Mouse (Mus musculus) liver, embryonic 11.5 days (tissue): Measurements from ENCODE around the gene Tmcc2. TPM values are rescaled to one million over a fixed set of nuclear protein-coding genes. Genes with fewer than 3 reads are reported as not detected.
A peak's percentile ranks its signal among the peaks of the same experiment; 100 is the strongest.

Experiments
- ATAC-seq: fragments of 200-750 bp; cut with Nextera tagmentation; replicated peaks from 2 replicates; pipeline ENCODE4 v1.8.0; 2017; ENCODE audit warnings: moderate number of reproducible peaks, mild to moderate bottlenecking, moderate TSS enrichment, moderate library complexity; ENCODE audit not compliant: low FRiP score
- DNase-seq: peaks from one replicate; pipeline ENCODE4 v3.0.0-alpha.2; 2017; ENCODE audit warnings: low spot score
- H3K27ac ChIP-seq: fragments of 300-500 bp; sonication (generic); 2 replicates; pipeline ENCODE4 v1.5.1; 2014; ENCODE audit warnings: mild to moderate bottlenecking, low read depth, low read length, control low read depth
- H3K27me3 ChIP-seq: fragments of 300-500 bp; sonication (generic); replicated peaks from 2 replicates; pipeline ENCODE4 v1.6.1; 2014; ENCODE audit warnings: low read length, mixed read lengths; ENCODE audit not compliant: control insufficient read depth, insufficient read depth
- H3K36me3 ChIP-seq: fragments of 300-500 bp; sonication (generic); 2 replicates; pipeline ENCODE4 v1.6.1; 2014; ENCODE audit warnings: mild to moderate bottlenecking, low read length, moderate library complexity, mixed read lengths; ENCODE audit not compliant: control insufficient read depth, insufficient read depth
- H3K4me1 ChIP-seq: fragments of 300-500 bp; sonication (generic); replicated peaks from 2 replicates; pipeline ENCODE4 v1.6.1; 2014; ENCODE audit warnings: low read length, mixed read lengths; ENCODE audit not compliant: control insufficient read depth, insufficient read depth
- H3K4me2 ChIP-seq: fragments of 300-500 bp; sonication (generic); 2 replicates; pipeline ENCODE4 v1.6.1; 2014; ENCODE audit warnings: mild to moderate bottlenecking, control low read depth, moderate library complexity
- H3K4me3 ChIP-seq: fragments of 300-500 bp; sonication (generic); 2 replicates; pipeline ENCODE4 v1.5.1; 2014; ENCODE audit warnings: low read depth, low read length, control low read depth
- H3K9ac ChIP-seq: fragments of 300-500 bp; sonication (generic); 2 replicates; pipeline ENCODE4 v1.6.1; 2014; ENCODE audit warnings: low read depth, low read length, control low read depth
- H3K9me3 ChIP-seq: fragments of 300-500 bp; sonication (generic); 2 replicates; pipeline ENCODE4 v1.6.1; 2016; ENCODE audit warnings: low read length, inconsistent platforms, mixed read lengths; ENCODE audit not compliant: control insufficient read depth
- WGBS: fragments of 180-500 bp; shearing (Covaris S2); extraction: QIAGEN DNeasy Blood & Tissue Kit; methylation state at CpG from one replicate; pipeline ENCODE4 v1.1.7; 2014; 5-methylcytosine and 5-hydroxymethylcytosine counted together
- polyA plus RNA-seq: library from polyadenylated mRNA; unstranded; fragments of >200 nt; fragmentation: Nextera tagmentation; extraction: Ambion mirVana; gene quantifications from 2 replicates; pipeline ENCODE4 v1.2.1, GENCODE M21; 2014

Tmcc2 gene
- polyA plus RNA-seq, 1 experiment from 2014 or later, result 24.6 TPM

GRCm38 (mm10) chr1:132336921-132337320 lies 54.2 kb downstream of the Tmcc2 start:
- H3K36me3 ChIP-seq, result no peaks in the 10 kb centered on the region
- peaks cover 36% of the 10 kb centered on the region for H3K4me1 ChIP-seq
- no peak overlapping the region for H3K4me2 ChIP-seq
- no peaks in the 10 kb centered on the region for H3K27me3 ChIP-seq
- ATAC-seq, result no peak
- no peak for DNase-seq
- no peak overlapping the region for H3K4me3 ChIP-seq
- H3K9me3 ChIP-seq, result no peaks in the 10 kb centered on the region
- no peak overlapping the region for H3K9ac ChIP-seq
- no peak overlapping the region for H3K27ac ChIP-seq
- WGBS, result 52% methylated on average over 6 of the region's 6 CpGs

GRCm38 (mm10) chr1:132335378-132335965 lies 55.6 kb downstream of the Tmcc2 start:
- ATAC-seq, result no peak
- no peak for DNase-seq
- Histone ChIP-seq H3K4me3 (no peak overlapping the region), H3K36me3 (no peaks in the 10 kb centered on the region), H3K4me2 (no peak overlapping the region), H3K9ac (no peak overlapping the region), H3K9me3 (no peaks in the 10 kb centered on the region), H3K4me1 (peaks cover 32% of the 10 kb centered on the region), H3K27me3 (no peaks in the 10 kb centered on the region), H3K27ac (peak overlapping the region; percentile 33; the same call in 1 of the 2 replicates)
- 67% methylated on average over 12 of the region's 12 CpGs for WGBS

- Histone ChIP-seq H3K27me3 (no peaks in the 10 kb centered on the region), H3K9ac (peak overlapping the region; percentile 22; the same call in 1 of the 2 replicates), H3K4me3 (no peak overlapping the region), H3K4me1 (peaks cover 36% of the 10 kb centered on the region), H3K9me3 (no peaks in the 10 kb centered on the region), H3K4me2 (peak overlapping the region; percentile 28; the same call in 1 of the 2 replicates), H3K27ac (peak overlapping the region; percentile 86), H3K36me3 (no peaks in the 10 kb centered on the region)
- 19% methylated on average over 6 of the region's 6 CpGs for WGBS
- ATAC-seq (peak; percentile 77), DNase-seq (no peak)
These were observed 56.8 kb downstream of the Tmcc2 start for GRCm38 (mm10) chr1:132334178-132334801.

GRCm38 (mm10) chr1:132333675-132334141 lies 57.4 kb downstream of the Tmcc2 start:
- H3K9me3 ChIP-seq, result no peaks in the 10 kb centered on the region
- H3K4me1 ChIP-seq, result peaks cover 36% of the 10 kb centered on the region
- H3K4me3 ChIP-seq, result no peak overlapping the region
- 27% methylated on average over 4 of the region's 4 CpGs for WGBS
- no peaks in the 10 kb centered on the region for H3K27me3 ChIP-seq
- peak overlapping the region; percentile 86 for H3K27ac ChIP-seq
- peak; percentile 55 for DNase-seq
- peak overlapping the region; percentile 22; the same call in 1 of the 2 replicates for H3K9ac ChIP-seq
- no peaks in the 10 kb centered on the region for H3K36me3 ChIP-seq
- ATAC-seq, result peak; percentile 64
- peak overlapping the region; percentile 28; the same call in 1 of the 2 replicates for H3K4me2 ChIP-seq

- H3K9ac ChIP-seq, result no peak overlapping the region
- H3K4me3 ChIP-seq, result no peak overlapping the region
- H3K27me3 ChIP-seq, result no peaks in the 10 kb centered on the region
- no peaks in the 10 kb centered on the region for H3K36me3 ChIP-seq
- WGBS, result 52% methylated on average over 2 of the region's 2 CpGs
- H3K4me1 ChIP-seq, result peaks cover 38% of the 10 kb centered on the region
- H3K9me3 ChIP-seq, result no peaks in the 10 kb centered on the region
- DNase-seq (no peak), ATAC-seq (no peak)
- peak overlapping the region; percentile 86; the same call in 1 of the 2 replicates for H3K27ac ChIP-seq
- peak overlapping the region; percentile 3; the same call in 1 of the 2 replicates for H3K4me2 ChIP-seq
These were observed 57.9 kb downstream of the Tmcc2 start for GRCm38 (mm10) chr1:132333201-132333600.

GRCm38 (mm10) chr1:132331283-132331682 lies 59.8 kb downstream of the Tmcc2 start:
- Histone ChIP-seq H3K4me3 (no peak overlapping the region), H3K27me3 (no peaks in the 10 kb centered on the region), H3K27ac (no peak overlapping the region), H3K9ac (no peak overlapping the region), H3K4me1 (peaks cover 29% of the 10 kb centered on the region), H3K9me3 (no peaks in the 10 kb centered on the region), H3K36me3 (no peaks in the 10 kb centered on the region), H3K4me2 (no peak overlapping the region)
- no peak for ATAC-seq
- DNase-seq, result no peak
- WGBS, result 85% methylated on average over 17 of the region's 17 CpGs

GRCm38 (mm10) chr1:132330397-132330796 lies 60.7 kb downstream of the Tmcc2 start:
- Histone ChIP-seq H3K9me3 (no peaks in the 10 kb centered on the region), H3K4me3 (no peak overlapping the region), H3K4me2 (no peak overlapping the region), H3K27ac (no peak overlapping the region), H3K36me3 (no peaks in the 10 kb centered on the region), H3K4me1 (peaks cover 27% of the 10 kb centered on the region), H3K9ac (no peak overlapping the region), H3K27me3 (no peaks in the 10 kb centered on the region)
- ATAC-seq (no peak), DNase-seq (no peak)
- 84% methylated on average over 15 of the region's 15 CpGs for WGBS

- no peak overlapping the region for H3K4me3 ChIP-seq
- H3K36me3 ChIP-seq, result no peaks in the 10 kb centered on the region
- no peak overlapping the region for H3K9ac ChIP-seq
- no peak overlapping the region for H3K27ac ChIP-seq
- no peak for DNase-seq
- ATAC-seq, result no peak
- no peaks in the 10 kb centered on the region for H3K9me3 ChIP-seq
- no peak overlapping the region for H3K4me2 ChIP-seq
- WGBS, result 68% methylated on average over 7 of the region's 7 CpGs
- peaks cover 20% of the 10 kb centered on the region for H3K4me1 ChIP-seq
- H3K27me3 ChIP-seq, result no peaks in the 10 kb centered on the region
These were observed 61.4 kb downstream of the Tmcc2 start for GRCm38 (mm10) chr1:132329656-132330055.

- H3K9me3 ChIP-seq, result no peaks in the 10 kb centered on the region
- no peak overlapping the region for H3K27ac ChIP-seq
- peaks cover 10% of the 10 kb centered on the region for H3K4me1 ChIP-seq
- H3K4me2 ChIP-seq, result no peak overlapping the region
- H3K36me3 ChIP-seq, result no peaks in the 10 kb centered on the region
- WGBS, result 79% methylated on average over 3 of the region's 3 CpGs
- no peak overlapping the region for H3K4me3 ChIP-seq
- ATAC-seq (no peak), DNase-seq (no peak)
- no peaks in the 10 kb centered on the region for H3K27me3 ChIP-seq
- no peak overlapping the region for H3K9ac ChIP-seq
These were observed 62.5 kb downstream of the Tmcc2 start for GRCm38 (mm10) chr1:132328565-132328964.
